Mouse (Mus musculus) liver, embryonic 14.5 days (tissue): ENCODE measurements around the gene Lonp2.

Source experiments
- CTCF ChIP-seq: IDR thresholded peaks from 2 replicates; pipeline ENCODE4 v1.5.1; 2016; ENCODE audit warnings: antibody characterized with exemption, low read depth, control low read depth
- EP300 ChIP-seq: IDR thresholded peaks from 2 replicates; pipeline ENCODE4 v1.6.1; 2016; ENCODE audit warnings: antibody characterized with exemption, low read depth

- no peak for TF ChIP-seq CTCF
- no peak for TF ChIP-seq EP300
Observed at GRCm38 (mm10) chr8:86758651-86759050, 134.8 kb downstream of the Lonp2 start.
